Mouse (Mus musculus) heart, embryonic 13.5 days (tissue): ENCODE data around the gene Psmc5. TPM values are rescaled to one million over a fixed set of nuclear protein-coding genes. Genes with fewer than 3 reads are reported as not detected.

Experiments
- ATAC-seq: fragments of 200-750 bp; cut with Nextera tagmentation; 2 replicates; pipeline ENCODE4 v1.8.0; 2017; ENCODE audit warnings: moderate TSS enrichment; ENCODE audit not compliant: insufficient number of reproducible peaks, low FRiP score, low TSS enrichment; ENCODE audit errors: extremely low read depth
- H3K27ac ChIP-seq: fragments of 300-500 bp; sonication (generic); replicated peaks from 2 replicates; pipeline ENCODE4 v1.5.1; 2015; ENCODE audit warnings: moderate library complexity, mild to moderate bottlenecking, inconsistent platforms
- H3K27me3 ChIP-seq: fragments of 300-500 bp; sonication (generic); replicated peaks from 2 replicates; pipeline ENCODE4 v1.6.1; 2015; ENCODE audit warnings: mild to moderate bottlenecking, inconsistent platforms
- H3K36me3 ChIP-seq: fragments of 300-500 bp; sonication (generic); 2 replicates; pipeline ENCODE4 v1.6.1; 2015; ENCODE audit warnings: mild to moderate bottlenecking, inconsistent platforms
- H3K4me1 ChIP-seq: fragments of 300-500 bp; sonication (generic); 2 replicates; pipeline ENCODE4 v1.6.1; 2015; ENCODE audit warnings: inconsistent platforms
- H3K4me2 ChIP-seq: fragments of 300-500 bp; sonication (generic); 2 replicates; pipeline ENCODE4 v1.6.1; 2015; ENCODE audit warnings: inconsistent platforms, mild to moderate bottlenecking, moderate library complexity
- H3K4me3 ChIP-seq: fragments of 300-500 bp; sonication (generic); 2 replicates; pipeline ENCODE4 v1.5.1; 2015; ENCODE audit warnings: moderate library complexity, mild to moderate bottlenecking, inconsistent platforms
- H3K9ac ChIP-seq: fragments of 300-500 bp; sonication (generic); 2 replicates; pipeline ENCODE4 v1.6.1; 2015; ENCODE audit warnings: inconsistent platforms, mild to moderate bottlenecking, moderate library complexity
- H3K9me3 ChIP-seq: fragments of 300-500 bp; sonication (generic); 2 replicates; pipeline ENCODE4 v1.6.1; 2016; ENCODE audit warnings: inconsistent platforms
- WGBS: fragments of 180-500 bp; shearing (Covaris S2); methylation state at CpG from one replicate; pipeline ENCODE4 v1.1.7; 2015; ENCODE audit warnings: mixed read lengths; 5-methylcytosine and 5-hydroxymethylcytosine counted together
- polyA plus RNA-seq: library from polyadenylated mRNA; unstranded; fragments of >200 nt; fragmentation: Nextera tagmentation; extraction: Ambion mirVana; gene quantifications from 2 replicates; pipeline ENCODE4 v1.2.1, GENCODE M21; 2015

Psmc5 gene
- polyA plus RNA-seq, 1 experiment from 2014 or later: 229 TPM

GRCm38 (mm10) chr11:106307432-106307831 is 51.5 kb downstream of the Psmc5 start:
- no peaks in the 10 kb centered on the region for H3K27me3 ChIP-seq
- no peak overlapping the region for H3K27ac ChIP-seq
- H3K9ac ChIP-seq: no peak overlapping the region
- 57% methylated on average over 5 of the region's 5 CpGs for WGBS
- no peak for ATAC-seq
- H3K9me3 ChIP-seq: no peaks in the 10 kb centered on the region
- H3K4me1 ChIP-seq: no peaks in the 10 kb centered on the region
- H3K4me3 ChIP-seq: no peak overlapping the region
- no peak overlapping the region for H3K4me2 ChIP-seq
- no peaks in the 10 kb centered on the region for H3K36me3 ChIP-seq

GRCm38 (mm10) chr11:106308162-106308561 is 52.2 kb downstream of the Psmc5 start:
- Histone ChIP-seq H3K27ac (no peak overlapping the region), H3K27me3 (no peaks in the 10 kb centered on the region), H3K36me3 (no peaks in the 10 kb centered on the region), H3K4me1 (no peaks in the 10 kb centered on the region), H3K9me3 (no peaks in the 10 kb centered on the region), H3K4me2 (no peak overlapping the region), H3K4me3 (no peak overlapping the region), H3K9ac (no peak overlapping the region)
- ATAC-seq: no peak
- 72% methylated on average over 11 of the region's 11 CpGs for WGBS

- Histone ChIP-seq H3K9ac (no peak overlapping the region), H3K4me2 (no peak overlapping the region), H3K4me1 (no peaks in the 10 kb centered on the region), H3K9me3 (no peaks in the 10 kb centered on the region), H3K36me3 (no peaks in the 10 kb centered on the region), H3K27ac (no peak overlapping the region), H3K4me3 (no peak overlapping the region), H3K27me3 (no peaks in the 10 kb centered on the region)
- no peak for ATAC-seq
- 62% methylated on average over 5 of the region's 5 CpGs for WGBS
These were observed 54.2 kb downstream of the Psmc5 start for GRCm38 (mm10) chr11:106310123-106310522.

Other genes starting within 250 kb of the Psmc5 start
- 0.13 and 0.17 TPM in 2 replicates for gene Kcnh6, start 248.0 kb upstream of the Psmc5 start, polyA plus RNA-seq
- 43.0 and 43.8 TPM in 2 replicates for gene Dcaf7, start 219.3 kb upstream of the Psmc5 start, polyA plus RNA-seq
- 9.0 and 11.0 TPM in 2 replicates for gene Taco1, start 190.1 kb upstream of the Psmc5 start, polyA plus RNA-seq
- gene Map3k3, start 171.5 kb upstream of the Psmc5 start, polyA plus RNA-seq: 20.5 and 21.3 TPM in 2 replicates
- gene Gm10840, start 95.3 kb upstream of the Psmc5 start, polyA plus RNA-seq: not detected in 2 replicates
- gene Limd2, start 95.3 kb upstream of the Psmc5 start, polyA plus RNA-seq: 119 TPM in 2 replicates
- gene Strada, start 54.0 kb upstream of the Psmc5 start, polyA plus RNA-seq: 18.9 and 20.4 TPM in 2 replicates
- gene Ccdc47, start 39.8 kb upstream of the Psmc5 start, polyA plus RNA-seq: 79.6 and 81.5 TPM in 2 replicates
- 43.5 and 46.7 TPM in 2 replicates for gene Ddx42, start 39.2 kb upstream of the Psmc5 start, polyA plus RNA-seq
- 36.6 and 37.4 TPM in 2 replicates for gene Ftsj3, start 75 bp upstream of the Psmc5 start, polyA plus RNA-seq
- gene Smarcd2, start 16.8 kb downstream of the Psmc5 start, polyA plus RNA-seq: 17.9 and 20.4 TPM in 2 replicates
- 0.06 and 0.13 TPM in 2 replicates for gene Tcam1, start 20.5 kb downstream of the Psmc5 start, polyA plus RNA-seq
- gene Gh, start 45.7 kb downstream of the Psmc5 start, polyA plus RNA-seq: not detected in 2 replicates
- gene Cd79b, start 58.6 kb downstream of the Psmc5 start, polyA plus RNA-seq: 1.2 TPM in 2 replicates
- gene Scn4a, start 97.1 kb downstream of the Psmc5 start, polyA plus RNA-seq: 0.03 and 0.08 TPM in 2 replicates
- gene Prr29, start 109.3 kb downstream of the Psmc5 start, polyA plus RNA-seq: 0.15 and 0.27 TPM in 2 replicates
- gene Icam2, start 131.9 kb downstream of the Psmc5 start, polyA plus RNA-seq: 77.7 and 86.1 TPM in 2 replicates
- gene Ern1, start 231.7 kb downstream of the Psmc5 start, polyA plus RNA-seq: 3.9 and 4.3 TPM in 2 replicates